Mouse (Mus musculus) layer of hippocampus, postnatal 14 days (tissue): ENCODE measurements around the gene Klhl3. TPM values are rescaled to one million over a fixed set of nuclear protein-coding genes. Genes with fewer than 3 reads are reported as not detected.

Source experiments
- DNase-seq, 2 experiments: peaks; one replicate each; pipeline ENCODE4 v3.0.0; 2021 to 2022; ENCODE audit warnings: low spot score in 2 of 2, mixed read lengths in 1 of 2
- total RNA-seq, 2 experiments: library from RNA; stranded (reverse); gene quantifications; 2 replicates each; pipeline ENCODE4 v1.2.3; 2021

The Klhl3 gene
- total RNA-seq, 2 experiments from 2014 or later = 35.6 to 36.5 TPM

- no peak for DNase-seq
Measured at GRCm38 (mm10) chr13:58126862-58127765, 13.7 kb upstream of the Klhl3 start.

GRCm38 (mm10) chr13:58126126-58126525 is 12.7 kb upstream of the Klhl3 start:
- DNase-seq = peak; percentile 9 to 62

- DNase-seq = no peak
Measured at GRCm38 (mm10) chr13:58124989-58125388, 11.6 kb upstream of the Klhl3 start.

- no peak for DNase-seq
Measured at GRCm38 (mm10) chr13:58124278-58124677, 10.9 kb upstream of the Klhl3 start.

DNA sequence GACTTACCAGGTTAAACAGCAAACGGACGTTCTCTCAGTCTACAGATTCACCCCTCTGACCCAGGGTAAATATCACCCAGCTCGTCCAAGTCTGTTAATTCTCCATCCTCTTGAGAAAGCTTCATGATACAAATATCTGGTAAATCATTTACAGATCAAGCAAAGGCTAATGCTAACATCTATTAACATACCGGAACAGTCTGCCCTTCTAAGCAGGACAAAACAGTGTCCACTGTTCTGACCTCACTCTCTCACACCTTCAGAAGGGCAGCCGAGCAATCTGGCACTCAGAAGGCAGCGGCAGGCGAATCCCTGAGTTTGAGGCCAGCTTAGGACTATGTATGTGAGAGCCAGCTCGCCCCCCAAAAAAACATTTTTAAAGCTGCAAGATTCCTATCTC is 10.0 kb upstream of the Klhl3 start:
- DNase-seq = no peak

- DNase-seq = no peak
Measured at GRCm38 (mm10) chr13:58122786-58123297, 9.4 kb upstream of the Klhl3 start.

- DNase-seq = peak; percentile 26 to 51
Measured at GRCm38 (mm10) chr13:58117318-58118017, 4.1 kb upstream of the Klhl3 start.

GRCm38 (mm10) chr13:58116801-58117200 is 3.4 kb upstream of the Klhl3 start:
- DNase-seq = no peak

GRCm38 (mm10) chr13:58115227-58115626 is 1.8 kb upstream of the Klhl3 start:
- DNase-seq = no peak

- DNase-seq = no peak
Measured at GRCm38 (mm10) chr13:58112601-58113041, 771 bp downstream of the Klhl3 start.

DNA sequence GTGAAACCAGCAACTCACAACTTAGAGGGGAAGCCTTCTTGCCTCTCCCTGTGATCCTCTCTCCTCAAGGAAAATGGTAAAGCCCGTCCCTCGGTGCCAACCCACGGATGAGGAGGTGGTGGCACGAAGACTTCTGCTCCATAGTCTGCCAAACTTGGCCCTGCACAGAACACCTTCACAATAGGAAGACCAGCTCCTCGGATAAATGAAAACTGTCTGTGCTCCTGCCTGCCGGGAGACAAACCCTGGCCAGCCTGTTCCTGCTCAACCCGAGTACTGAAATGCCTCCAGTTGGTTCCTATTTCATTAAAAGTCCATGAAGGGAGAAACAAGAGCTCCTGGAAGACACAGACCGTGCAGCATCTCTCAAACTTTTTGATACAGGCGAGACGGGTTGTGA is 1.2 kb downstream of the Klhl3 start:
- no peak for DNase-seq

- DNase-seq = no peak
Measured at GRCm38 (mm10) chr13:58111306-58111705, 2.1 kb downstream of the Klhl3 start.

DNA sequence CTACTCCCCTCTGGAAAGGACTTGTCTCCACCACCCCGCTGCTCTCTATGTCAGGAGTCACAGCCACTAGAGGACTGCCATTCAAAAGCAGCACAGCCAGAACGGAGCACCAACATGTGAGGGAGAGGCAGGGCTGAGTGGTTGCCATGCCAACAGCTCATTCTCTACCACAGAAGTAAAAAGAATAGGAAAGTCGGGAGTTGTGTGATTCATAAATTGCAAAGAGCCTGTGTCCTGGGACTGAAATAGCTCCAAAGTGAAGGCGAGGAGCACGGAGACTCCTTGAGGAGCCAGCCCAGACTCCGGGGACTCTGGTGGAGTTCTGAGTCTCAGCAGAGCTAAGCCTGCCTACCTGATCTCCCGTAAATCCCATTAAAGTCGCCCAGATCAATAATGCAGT is 22.7 kb downstream of the Klhl3 start:
- peak in 1 of 2 experiments; percentile 75 for DNase-seq

DNA sequence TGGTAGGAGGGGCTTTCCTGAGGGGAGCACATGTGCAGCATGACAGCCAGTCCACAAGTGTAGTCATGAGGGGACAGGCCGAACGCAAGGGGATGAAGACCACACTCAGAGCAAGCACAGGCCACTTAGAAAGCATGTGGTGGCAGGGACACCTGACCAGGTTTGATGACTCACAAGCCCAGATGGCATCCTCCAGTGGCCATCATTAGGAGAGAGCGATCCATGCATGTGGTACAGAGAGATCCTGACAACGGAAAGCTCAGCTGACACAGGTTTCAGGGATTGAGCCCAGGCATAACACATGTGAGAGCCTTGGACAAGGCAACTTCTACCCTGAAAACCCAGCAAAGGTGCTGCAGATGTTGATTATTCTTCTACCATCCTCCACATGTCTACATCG is 29.0 kb downstream of the Klhl3 start:
- DNase-seq = no peak

GRCm38 (mm10) chr13:58083521-58083920 is 29.9 kb downstream of the Klhl3 start:
- DNase-seq = no peak

GRCm38 (mm10) chr13:58083048-58083447 is 30.3 kb downstream of the Klhl3 start:
- no peak for DNase-seq

GRCm38 (mm10) chr13:58078361-58078760 is 35.0 kb downstream of the Klhl3 start:
- DNase-seq = no peak

GRCm38 (mm10) chr13:58074881-58075280 is 38.5 kb downstream of the Klhl3 start:
- DNase-seq = no peak

DNA sequence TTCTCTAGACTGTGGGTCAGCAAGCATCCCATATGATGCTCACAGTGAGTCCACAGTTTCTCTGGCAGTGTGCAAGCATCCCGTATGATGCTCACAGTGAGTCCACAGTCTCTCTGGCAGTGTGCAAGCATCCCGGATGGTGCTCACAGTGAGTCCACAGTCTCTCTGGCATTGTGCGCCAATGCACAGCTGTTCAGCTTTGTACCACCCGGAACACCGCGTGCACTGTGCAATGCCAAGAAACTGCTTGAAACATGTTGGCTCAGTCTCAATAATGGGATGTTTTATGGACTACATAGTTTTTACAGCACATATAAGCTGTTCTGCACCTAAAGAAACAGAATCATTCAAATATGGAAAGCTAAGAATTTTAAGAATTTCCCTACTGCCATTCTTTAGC is 38.9 kb downstream of the Klhl3 start:
- DNase-seq = peak; percentile 51 to 72

DNA sequence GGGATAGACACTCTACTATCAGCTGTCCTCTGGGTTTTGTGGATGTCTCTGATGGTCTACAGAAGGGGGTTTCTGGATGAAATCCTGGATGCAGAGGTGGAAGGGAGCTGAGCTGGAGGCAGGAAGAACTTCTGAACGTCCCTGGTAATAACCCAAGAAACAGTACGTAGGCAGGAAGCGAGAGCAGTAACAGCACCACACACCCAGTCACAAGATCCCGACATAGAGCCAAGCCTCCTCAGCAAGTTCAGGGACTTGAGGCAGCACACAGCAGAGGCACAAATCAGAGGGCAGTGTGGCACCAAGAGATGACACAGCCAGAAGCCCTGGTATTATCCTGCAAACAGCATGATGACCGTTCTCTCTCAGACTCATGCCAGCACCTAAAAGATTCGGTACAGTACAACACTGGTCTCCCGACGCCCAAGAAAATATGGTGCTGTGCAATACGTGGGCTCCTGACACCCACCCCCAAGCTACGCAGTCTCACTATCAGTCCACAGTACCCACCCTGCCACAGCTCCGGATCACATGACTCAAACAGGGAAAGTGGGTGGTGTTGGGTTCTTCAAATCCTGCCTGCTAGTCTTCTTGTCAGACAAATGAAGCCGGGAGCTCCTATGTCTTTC is 40.0 kb downstream of the Klhl3 start:
- no peak for DNase-seq

DNA sequence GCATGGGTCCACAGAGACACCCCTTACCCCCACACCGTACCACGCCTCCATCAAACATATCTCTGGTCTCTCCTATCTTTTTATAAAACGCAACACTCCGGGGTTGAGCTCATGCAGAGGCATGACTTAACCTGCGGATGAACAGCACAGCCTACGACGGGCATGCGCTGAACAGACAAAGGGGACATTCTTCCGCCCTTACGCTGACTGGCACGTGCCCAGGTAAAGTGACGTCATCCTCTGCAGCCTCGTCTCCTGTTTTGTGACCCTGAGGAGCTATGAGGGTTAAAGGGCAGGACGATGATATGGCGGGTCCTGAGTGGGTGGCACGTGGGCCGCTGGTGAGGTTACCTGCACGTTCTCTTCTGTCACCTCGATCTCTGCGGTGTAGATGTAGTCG is 42.2 kb downstream of the Klhl3 start:
- no peak for DNase-seq

- DNase-seq = no peak
Measured at GRCm38 (mm10) chr13:58070504-58070903, 42.9 kb downstream of the Klhl3 start.
